Mouse (Mus musculus): ENCODE data around the gene Trim67. TPM values are rescaled to one million over a fixed set of nuclear protein-coding genes. Genes with fewer than 3 reads are reported as not detected.
A peak's percentile ranks its signal among the peaks of the same experiment; 100 is the strongest.
"Not testable (repeated sequence)": the region's sequence is repeated elsewhere in the genome, so short reads cannot be mapped to it uniquely, and the experiment has no call there.

Trim67 gene
- total RNA-seq, 2 experiments from 2014 or later = 2.0 to 2.4 TPM

DNA sequence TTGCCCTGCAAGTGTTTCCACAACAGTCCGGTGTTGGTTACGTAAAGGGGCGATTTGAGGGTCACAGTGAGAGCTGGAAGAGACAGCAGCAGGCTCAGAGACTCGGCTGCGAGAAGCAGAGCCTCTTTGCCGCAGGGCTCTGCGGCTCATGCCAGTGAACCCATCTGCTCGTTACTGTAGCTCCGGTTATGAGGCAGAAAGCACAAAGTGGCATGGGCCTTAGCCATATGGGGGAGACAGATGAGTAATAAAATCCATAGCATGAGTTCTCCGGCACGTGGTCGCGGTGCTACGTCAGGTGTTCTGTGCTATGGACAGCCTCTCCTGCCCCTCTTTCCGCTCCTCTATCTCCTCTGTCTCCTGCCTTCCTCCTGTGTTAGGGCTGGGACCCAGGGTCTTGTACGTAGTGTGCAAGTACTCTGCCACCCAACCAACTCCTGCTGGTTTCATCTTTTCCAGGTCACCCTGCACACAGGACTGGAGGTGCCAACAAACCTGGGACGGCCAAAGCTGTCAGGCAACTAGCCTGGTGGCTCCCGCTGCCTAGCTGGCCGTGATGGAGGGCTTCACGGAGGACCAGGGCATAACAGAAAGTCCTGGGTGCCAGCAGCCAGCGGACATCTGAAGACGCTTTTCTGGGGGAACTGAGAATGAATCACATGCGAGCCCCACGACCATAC, 35.8 kb downstream of the Trim67 start:
- peak in 1 of 2 experiments; percentile 32 for DNase-seq (ENCODE audit: low spot score in 2 of 2)
- intact Hi-C loops (cut with DNase I) = no loop called here

DNA sequence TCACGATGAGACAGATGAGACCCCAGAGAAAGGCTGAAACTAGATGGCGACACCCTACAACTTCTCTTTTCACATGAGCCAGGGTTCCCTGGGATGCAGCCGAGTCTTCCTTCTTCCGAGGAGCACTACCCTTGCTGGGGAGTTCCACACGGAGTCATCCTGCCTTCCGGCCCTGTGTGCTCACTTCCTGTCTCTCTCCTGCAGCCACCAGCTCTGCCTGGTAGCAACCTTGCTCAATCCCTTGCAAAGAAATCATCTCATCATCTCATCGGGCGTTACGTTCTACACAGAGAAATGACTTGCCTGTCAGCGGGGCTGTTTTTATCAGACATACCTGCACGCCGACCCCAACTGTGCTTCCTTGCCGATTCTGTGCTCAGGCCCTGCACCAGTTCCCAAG, 37.2 kb downstream of the Trim67 start:
- DNase-seq (ENCODE audit: low spot score in 2 of 2) = no peak
- intact Hi-C loops (cut with DNase I) = no loop called here

DNA sequence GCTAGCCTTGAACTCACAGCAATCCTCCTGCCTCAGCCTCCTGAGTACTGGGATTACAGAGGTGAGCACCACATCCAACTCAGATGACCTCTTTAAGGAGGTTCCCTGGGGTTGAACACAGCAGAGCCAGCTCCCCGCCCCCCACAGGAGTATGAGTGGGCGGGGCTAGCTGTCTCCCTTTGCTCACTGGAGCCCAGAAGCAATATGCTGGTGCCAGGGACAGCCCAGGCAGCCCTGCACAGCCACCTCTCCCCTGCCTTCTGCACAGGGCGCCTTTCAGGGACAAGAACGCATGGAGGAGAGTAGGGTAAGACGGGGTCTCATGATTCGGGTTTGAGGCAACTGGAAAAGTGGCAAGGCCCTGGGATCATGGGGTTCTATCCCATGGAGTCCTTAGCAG, 38.6 kb downstream of the Trim67 start:
- intact Hi-C loops (cut with DNase I) = no loop called here
- no peak for DNase-seq (ENCODE audit: low spot score in 2 of 2)

DNA sequence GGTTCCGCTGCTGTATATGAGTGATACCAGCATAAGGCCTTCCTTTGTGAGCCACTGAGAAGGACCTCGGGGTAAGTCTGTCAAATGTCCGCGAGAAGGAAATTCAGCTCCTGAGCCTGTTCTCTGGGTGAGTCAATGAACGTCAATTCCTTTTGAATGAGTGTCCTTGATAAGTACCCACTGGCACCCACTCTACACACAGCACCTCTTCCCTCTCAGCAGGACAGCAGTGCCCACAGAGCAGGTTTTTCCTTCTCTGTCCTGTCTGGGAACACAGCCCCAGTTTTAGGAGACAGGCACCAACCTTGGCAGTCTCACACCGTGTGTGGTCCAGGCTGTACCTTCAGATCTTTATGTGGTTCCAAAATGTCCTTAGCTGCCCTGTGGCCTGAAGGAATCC, 39.0 kb downstream of the Trim67 start:
- intact Hi-C loops (cut with DNase I) = no loop called here
- no peak for DNase-seq (ENCODE audit: low spot score in 2 of 2)

DNA sequence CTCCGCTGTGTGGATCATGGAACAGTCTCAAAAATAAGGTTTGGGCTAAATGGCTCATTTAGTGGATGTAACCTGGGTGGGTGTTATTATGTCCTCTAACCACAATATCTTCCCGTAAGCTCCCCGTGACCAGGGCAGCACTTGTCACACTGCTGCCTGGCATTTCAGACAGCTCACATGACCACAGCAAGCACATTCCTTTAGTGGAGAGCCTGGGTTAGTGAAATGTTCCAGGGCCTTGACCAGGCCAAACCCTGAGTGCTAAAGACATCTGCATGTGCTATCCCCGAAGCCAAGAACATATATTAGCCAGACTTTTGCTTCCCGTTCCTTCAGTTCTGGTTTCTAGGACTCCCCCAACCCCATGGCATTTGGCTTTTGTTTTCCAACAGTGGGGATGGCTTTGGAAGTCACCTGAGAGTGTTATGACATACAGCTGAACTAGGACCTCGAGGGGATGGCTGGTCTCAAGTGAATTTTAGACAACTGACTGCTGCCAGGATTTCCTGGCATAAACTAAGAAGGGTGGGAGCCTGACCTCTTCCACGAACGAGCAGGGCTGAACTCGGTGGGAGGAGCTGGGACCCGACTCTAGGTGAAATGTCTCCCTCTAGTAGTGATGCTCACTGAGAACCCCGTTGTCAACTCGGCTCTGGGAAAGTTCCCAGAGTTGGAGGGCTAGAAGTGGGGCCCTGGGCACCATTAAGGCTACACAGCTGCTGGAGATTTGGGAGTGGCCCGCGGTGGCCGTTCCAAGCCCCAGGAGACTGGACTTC, 40.7 kb downstream of the Trim67 start:
- intact Hi-C loops (cut with DNase I) = no loop called here
- DNase-seq (ENCODE audit: low spot score in 2 of 2) = no peak

DNA sequence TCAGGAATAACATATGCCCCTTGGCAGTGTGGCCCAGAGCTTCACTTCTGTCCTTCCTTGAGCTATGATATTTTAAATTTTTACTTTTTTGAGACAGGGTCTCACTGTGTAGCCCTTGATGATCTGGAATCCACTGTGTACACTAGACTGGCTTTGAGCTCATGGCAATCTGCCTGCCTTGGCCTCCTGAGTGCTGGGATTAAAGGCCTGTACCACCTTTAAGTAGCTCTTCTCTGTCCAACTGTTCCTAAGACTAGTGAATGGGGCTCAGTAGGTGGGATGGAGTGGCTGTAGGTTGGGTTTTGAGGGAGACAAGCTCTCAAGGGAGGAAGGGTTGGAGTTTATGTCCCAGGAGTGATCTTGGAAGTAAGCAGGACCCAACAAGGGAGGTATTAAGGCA, 43.0 kb downstream of the Trim67 start:
- intact Hi-C loops (cut with DNase I) = no loop called here
- DNase-seq (ENCODE audit: low spot score in 2 of 2) = no peak

DNA sequence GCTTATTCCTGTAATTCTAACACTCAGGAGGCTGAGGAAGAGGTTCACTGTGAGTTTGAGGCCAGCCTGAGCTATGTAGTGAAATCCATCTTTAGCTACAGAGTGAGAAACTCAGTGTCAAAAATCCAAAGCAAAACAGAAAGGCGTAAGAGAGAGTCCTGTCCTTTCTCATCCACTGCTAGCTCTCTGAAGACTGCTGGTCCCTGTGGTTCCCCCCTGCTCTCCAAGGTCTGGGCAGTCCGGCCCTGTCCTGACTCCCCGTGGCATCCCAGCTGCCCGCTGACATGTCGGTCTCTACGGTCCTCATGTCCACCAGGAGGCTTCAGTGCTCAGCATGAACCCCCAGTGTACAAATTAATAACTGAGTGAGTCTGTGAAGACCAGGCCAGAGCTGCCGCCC, 43.4 kb downstream of the Trim67 start:
- intact Hi-C loops (cut with DNase I) = no loop called here
- no peak for DNase-seq (ENCODE audit: low spot score in 2 of 2)

DNA sequence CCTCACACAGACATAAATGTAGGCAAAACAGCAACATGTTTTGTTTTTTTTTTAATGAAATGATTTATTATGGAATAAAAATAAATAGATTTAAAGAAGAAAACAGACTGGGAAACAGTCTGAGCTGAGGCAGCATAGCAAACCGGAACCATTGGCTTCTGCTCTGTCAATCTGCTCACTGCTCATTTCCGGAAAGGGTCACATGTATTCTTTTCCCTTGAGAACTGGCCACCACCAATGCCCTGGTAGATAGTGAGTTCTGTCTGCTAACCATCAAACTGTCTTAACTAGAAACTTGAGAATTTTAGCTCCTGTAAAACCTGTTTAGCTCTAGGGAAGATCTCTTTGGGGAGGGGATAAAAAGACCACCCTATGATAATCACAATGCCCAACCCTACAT, 44.0 kb downstream of the Trim67 start:
- intact Hi-C loops (cut with DNase I) = no loop called here
- DNase-seq (ENCODE audit: low spot score in 2 of 2) = no peak

DNA sequence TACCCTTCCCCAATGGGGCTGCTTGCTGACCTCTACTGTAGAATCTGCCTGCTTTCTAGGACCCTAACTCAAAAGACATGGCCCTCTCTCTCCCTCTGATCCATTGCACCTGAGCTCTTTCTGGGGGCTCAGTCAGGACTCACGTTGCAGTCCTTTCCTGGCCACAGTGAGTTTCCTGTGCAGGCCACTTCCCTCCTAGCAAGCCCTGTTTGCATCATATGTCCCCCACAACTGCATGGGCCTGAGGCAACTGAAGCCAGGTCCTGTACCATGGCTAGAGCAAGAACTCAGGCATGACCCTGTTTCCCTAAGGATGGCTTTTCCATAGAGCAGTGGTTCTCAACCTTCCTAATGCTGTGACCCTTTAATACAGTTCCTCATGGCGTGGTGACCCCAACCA, 45.1 kb downstream of the Trim67 start:
- intact Hi-C loops (cut with DNase I) = no loop called here

DNA sequence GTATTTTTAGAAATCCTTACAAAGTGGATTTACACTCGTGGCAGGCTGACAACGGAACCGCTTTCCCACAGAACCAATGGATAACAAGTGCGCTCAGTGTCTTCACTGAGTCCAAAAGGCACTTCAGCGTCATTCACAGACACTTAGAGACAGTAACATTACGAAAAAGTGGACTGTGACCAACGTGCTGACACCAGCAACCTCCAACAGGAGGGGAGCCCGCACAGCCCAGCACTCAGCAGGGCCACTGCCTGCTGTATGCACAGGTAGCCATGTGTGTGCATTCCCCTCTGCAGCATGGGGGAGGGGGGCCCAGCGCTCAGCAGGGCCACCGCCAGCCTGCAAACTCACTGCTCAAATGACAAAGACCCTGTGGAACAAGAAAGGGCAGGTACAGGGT, 46.5 kb downstream of the Trim67 start:
- intact Hi-C loops (cut with DNase I) = no loop called here
- no peak for DNase-seq (ENCODE audit: low spot score in 2 of 2)

More for the DNA sequence above, 45.1 kb downstream of the Trim67 start:
- no peak for DNase-seq (ENCODE audit: low spot score in 2 of 2)

DNA sequence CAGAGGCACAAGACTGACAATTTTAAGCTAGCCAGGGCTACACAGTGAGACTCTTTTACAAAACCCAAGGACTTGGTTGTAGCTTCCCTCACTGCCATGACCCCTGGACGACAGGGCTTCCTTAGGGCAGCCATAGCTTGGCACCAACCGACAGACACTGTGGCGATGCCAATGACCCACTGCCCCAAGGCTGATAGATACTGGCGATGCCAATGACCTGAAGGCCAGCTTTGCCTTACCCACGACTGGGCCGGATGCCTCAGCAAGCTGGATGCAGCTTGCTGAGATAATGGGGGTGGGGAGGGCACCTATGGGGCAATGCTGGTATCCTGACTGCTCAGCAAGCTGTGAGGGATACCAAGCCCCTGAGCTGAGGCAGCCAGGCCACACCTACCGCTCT, 48.0 kb downstream of the Trim67 start:
- no peak for DNase-seq (ENCODE audit: low spot score in 2 of 2)
- intact Hi-C loops (cut with DNase I) = no loop called here

DNA sequence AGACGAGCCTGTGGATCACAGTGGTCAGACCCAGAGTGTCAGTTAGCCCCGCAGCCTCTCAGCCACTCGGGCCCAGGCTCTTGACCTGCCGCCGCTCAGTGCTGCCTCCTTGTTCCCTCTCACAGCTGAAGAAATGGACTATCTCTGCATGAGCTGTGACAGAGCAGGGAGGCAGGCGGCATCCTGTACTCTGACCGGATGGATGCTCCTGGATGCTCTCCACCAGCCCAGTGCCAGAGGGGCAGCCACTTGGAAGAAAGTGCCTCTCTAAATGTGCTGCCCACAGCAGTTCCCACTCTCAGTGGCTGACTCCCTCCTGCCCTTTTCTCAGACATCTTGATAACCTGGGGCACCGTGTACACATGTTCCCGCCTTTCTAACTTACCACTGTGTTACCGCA, 48.9 kb downstream of the Trim67 start:
- intact Hi-C loops (cut with DNase I) = no loop called here
- no peak for DNase-seq (ENCODE audit: low spot score in 2 of 2)

DNA sequence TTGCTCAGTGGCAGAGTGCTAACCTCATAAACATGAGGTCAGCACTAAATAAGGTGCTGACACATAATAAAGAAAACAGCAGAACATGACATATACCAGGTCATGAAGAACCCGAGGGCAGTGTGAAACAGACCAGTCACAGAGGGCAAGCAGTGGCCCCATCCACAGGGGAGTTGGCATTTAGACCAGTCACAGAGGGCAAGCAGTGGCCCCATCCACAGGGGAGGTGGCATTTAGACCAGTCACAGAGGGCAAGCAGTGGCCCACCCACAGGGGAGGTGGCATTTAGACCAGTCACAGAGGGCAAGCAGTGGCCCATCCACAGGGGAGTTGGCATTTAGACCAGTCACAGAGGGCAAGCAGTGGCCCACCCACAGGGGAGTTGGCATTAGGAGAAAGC, 50.0 kb downstream of the Trim67 start:
- intact Hi-C loops (cut with DNase I); DNase-seq (ENCODE audit: low spot score in 2 of 2): not testable (repeated sequence)

DNA sequence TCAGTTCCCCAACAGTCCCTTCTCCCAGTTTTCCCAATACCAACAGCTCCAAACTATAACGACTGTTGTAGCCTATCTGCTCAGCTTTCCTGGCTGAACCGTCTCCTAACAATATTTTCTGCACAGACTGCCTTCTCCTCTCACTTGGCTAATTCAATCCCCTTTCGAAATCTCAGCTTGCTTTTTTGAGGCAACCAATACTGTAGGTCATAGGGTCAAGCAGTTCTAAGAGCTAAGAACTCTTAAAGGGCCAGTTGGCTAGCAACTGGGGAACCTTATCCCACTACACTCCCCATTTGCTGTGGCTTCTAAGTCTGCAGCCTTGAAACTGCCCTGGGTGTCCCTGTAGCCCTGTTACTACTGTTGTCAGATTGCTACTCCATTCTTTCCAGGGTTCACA, 52.2 kb downstream of the Trim67 start:
- DNase-seq (ENCODE audit: low spot score in 2 of 2) = no peak
- intact Hi-C loops (cut with DNase I) = no loop called here

DNA sequence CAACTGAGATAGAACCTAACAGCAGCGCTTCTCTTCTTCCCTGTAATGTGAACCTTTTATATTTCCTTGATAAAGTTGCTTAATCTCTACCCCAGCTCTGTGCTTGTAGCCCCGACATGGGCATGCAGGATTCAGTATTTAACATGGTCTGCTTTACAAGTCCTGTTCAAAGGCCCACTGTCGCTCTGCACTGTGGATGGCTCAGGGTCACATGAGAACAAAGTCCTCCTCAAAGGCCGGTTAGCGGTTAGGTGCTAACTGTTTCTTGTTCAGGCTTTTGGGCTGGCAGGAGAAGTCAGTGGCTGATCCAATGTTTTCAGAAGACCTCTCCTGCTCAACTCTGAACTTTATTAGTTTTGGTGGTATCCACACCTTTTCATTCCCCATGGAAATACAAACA, 52.7 kb downstream of the Trim67 start:
- intact Hi-C loops (cut with DNase I) = no loop called here
- no peak for DNase-seq (ENCODE audit: low spot score in 2 of 2)

DNA sequence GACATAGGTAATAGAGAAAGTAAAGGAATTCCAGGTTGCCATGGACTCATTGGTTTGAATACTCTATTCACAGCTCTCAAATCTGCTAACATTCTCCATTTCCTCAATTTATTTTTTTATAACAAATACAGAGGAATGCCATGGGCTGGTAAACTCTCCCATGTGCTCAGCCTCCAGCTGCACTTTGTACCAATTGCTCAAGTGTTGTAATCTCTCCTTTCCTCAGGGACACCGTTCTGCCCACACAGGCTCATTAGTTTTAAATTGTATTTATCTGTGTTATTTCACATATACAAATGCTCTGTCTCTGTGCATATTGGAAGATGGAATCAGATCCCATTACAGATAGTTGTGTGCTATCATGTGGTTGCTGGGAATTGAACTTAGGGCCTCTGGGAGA, 60.6 kb downstream of the Trim67 start:
- intact Hi-C loops (cut with DNase I) = no loop called here
- DNase-seq (ENCODE audit: low spot score in 2 of 2) = no peak

DNA sequence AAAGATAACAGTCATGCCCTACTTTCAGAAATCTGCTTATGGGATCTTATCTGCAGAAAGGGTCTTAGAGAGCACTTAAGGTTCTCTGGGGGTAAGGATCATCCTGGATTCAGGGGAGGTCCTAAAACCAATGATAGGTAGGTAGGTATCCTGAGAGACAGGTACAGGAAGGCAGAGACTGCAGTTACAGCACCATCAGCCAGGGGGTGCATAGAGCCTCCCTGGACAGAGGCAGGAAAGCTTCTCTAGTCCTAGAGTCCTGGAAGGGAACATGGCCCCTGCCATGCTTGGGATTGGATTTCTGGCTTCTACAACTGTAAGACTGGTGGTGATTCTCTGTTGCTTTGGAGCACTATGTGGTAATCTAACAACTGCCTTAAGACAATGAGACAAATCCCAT, 66.6 kb downstream of the Trim67 start:
- intact Hi-C loops (cut with DNase I) = no loop called here
- DNase-seq (ENCODE audit: low spot score in 2 of 2) = no peak

DNA sequence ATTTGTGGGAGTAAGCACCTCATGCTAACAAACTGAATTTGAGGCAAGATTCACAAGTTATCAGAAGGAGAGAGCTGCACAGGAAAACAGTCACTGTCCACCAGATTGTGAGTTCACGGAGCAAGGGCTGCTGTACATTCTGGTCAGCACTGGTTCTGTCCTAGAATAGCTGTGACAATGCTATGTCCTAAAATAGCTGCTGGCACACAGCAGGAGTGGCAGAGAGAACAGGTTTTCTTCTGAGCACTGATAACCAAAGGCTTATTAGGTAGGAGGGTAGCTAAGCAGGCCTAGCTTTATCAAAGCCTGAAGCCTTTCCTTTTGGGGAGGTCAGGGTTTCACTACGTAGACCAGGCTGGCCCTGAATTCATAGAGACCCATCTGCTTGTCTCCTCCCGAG, 67.3 kb downstream of the Trim67 start:
- intact Hi-C loops (cut with DNase I) = no loop called here
- no peak for DNase-seq (ENCODE audit: low spot score in 2 of 2)

DNA sequence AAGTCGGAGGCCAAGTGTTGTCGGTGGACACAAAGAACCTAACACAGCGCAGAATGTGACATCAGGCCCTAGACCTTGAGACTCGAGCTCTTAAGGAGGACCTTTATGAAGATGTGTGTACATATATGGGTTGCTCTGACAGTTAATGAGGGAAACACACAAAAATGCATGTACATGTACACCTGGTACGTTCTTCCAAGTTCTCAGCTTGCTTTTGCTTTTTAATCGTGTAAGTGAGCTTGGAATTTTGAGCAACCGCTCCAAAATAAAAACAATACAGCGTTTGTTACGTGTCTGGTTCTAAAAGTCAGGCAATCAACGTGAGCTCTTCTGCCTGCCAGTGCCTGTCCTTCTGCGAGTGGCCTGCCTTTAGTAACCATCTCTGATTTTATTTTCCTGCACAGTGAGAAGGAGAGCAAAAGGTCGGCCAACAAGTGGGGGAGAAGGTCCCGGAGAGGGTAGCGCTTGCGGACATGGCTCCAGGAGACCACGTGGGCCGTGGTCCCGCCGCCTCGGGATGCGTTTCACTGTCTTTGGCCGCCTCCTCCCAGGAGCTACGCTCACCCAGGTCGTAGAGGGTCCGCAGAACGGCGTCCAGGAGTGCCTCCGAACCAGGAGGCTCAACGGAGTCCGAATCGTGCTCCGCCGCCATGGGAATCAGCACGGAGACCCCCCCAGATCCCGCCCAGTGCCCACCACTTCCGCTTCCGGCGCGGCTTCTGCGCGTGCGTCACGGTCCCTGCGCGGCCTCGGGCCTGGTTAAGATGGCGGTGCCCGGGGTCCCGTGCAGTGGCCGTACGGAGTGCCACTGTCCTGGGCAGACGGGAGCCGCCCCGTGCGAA, 69.7 kb downstream of the Trim67 start, which contains the start of the genes Gnpat and 2810004N23Rik:
TSS of gene Gnpat (plus strand) at position 713 of the 842 bp plus-strand sequence.
TSS of gene 2810004N23Rik (minus strand) at position 800 of the 842 bp plus-strand sequence.
- intact Hi-C loops (cut with DNase I) = no loop called here
- peak; percentile 94 to 96 for DNase-seq (ENCODE audit: low spot score in 2 of 2)

DNA sequence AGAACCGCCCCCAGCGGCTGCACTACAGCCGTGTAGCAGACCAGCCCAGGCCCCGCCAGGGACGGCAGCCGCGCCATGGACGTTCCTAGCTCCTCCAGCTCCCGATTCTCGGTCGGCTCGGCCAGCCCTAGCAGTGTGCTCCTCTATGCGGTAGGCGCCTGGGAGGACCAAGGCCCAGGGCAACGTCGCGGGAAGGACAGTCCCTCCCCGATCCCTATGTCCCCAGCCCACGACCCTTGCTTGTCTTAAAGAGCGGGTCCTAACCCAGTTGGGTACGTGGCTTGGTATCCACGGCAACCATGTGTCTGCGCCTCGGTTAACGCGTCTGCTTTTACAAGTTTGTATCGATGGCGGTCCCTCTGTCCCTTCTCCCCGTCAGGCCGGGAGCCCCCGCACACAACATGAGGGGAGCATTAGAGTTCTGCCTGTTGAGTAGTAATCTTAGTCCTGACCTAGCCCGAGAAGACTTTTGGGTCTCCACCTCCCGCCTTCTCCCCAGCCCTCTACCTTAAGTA, 70.3 kb downstream of the Trim67 start:
- DNase-seq (ENCODE audit: low spot score in 2 of 2) = no peak
- intact Hi-C loops (cut with DNase I) = no loop called here

All from left cerebral cortex, postnatal 36 days (tissue).